Mouse (Mus musculus) hindbrain, postnatal 0 days (tissue): Measurements from ENCODE around the gene Mn1. TPM values are rescaled to one million over a fixed set of nuclear protein-coding genes. Genes with fewer than 3 reads are reported as not detected.

Experiments
- ATAC-seq: fragments of 200-750 bp; cut with Nextera tagmentation; 2 replicates; pipeline ENCODE4 v1.8.0; 2017; ENCODE audit warnings: mild to moderate bottlenecking, moderate TSS enrichment, moderate library complexity
- DNase-seq: peaks from one replicate; pipeline ENCODE4 v3.0.0-alpha.2; 2015; ENCODE audit warnings: low spot score
- H3K27ac ChIP-seq: fragments of 300-500 bp; sonication (generic); 2 replicates; pipeline ENCODE4 v1.5.1; 2014; ENCODE audit warnings: mild to moderate bottlenecking
- H3K27me3 ChIP-seq: fragments of 300-500 bp; sonication (generic); 2 replicates; pipeline ENCODE4 v1.6.1; 2014; ENCODE audit warnings: low read length, mixed read lengths; ENCODE audit not compliant: insufficient read depth
- H3K36me3 ChIP-seq: fragments of 300-500 bp; sonication (generic); 2 replicates; pipeline ENCODE4 v1.6.1; 2014; ENCODE audit warnings: low read length, mixed read lengths; ENCODE audit not compliant: insufficient read depth
- H3K4me1 ChIP-seq: fragments of 300-500 bp; sonication (generic); 2 replicates; pipeline ENCODE4 v1.6.1; 2014; ENCODE audit warnings: antibody characterized with exemption, low read length, mixed read lengths; ENCODE audit not compliant: insufficient read depth
- H3K4me2 ChIP-seq: fragments of 300-500 bp; sonication (generic); 2 replicates; pipeline ENCODE4 v1.6.1; 2014; ENCODE audit warnings: low read depth, mild to moderate bottlenecking, low read length, moderate library complexity, mixed read lengths
- H3K4me3 ChIP-seq: fragments of 300-500 bp; sonication (generic); 2 replicates; pipeline ENCODE4 v1.5.1; 2014; ENCODE audit warnings: low read length
- H3K9ac ChIP-seq: fragments of 300-500 bp; sonication (generic); replicated peaks from 2 replicates; pipeline ENCODE4 v1.6.1; 2014; ENCODE audit warnings: mild to moderate bottlenecking, low read length, moderate library complexity, mixed read lengths
- H3K9me3 ChIP-seq: fragments of 300-500 bp; sonication (generic); 2 replicates; pipeline ENCODE4 v1.6.1; 2016; ENCODE audit warnings: low read length, mixed read lengths
- CTCF ChIP-seq: IDR thresholded peaks from 2 replicates; pipeline ENCODE4 v1.5.1; 2016; ENCODE audit warnings: antibody characterized with exemption, control low read depth, low read depth
- WGBS: fragments of 180-500 bp; shearing (Covaris S2); extraction: QIAGEN DNeasy Blood & Tissue Kit; methylation state at CpG from one replicate; pipeline ENCODE4 v1.1.7; 2014; 5-methylcytosine and 5-hydroxymethylcytosine counted together
- polyA plus RNA-seq: library from polyadenylated mRNA; unstranded; fragments of >200 nt; fragmentation: Nextera tagmentation; extraction: Ambion mirVana; gene quantifications from 2 replicates; pipeline ENCODE4 v1.2.1, GENCODE M21; 2015
- total RNA-seq: library from RNA; depleted of rRNA; stranded (reverse); fragments of >200 nt; gene quantifications from 2 replicates; pipeline ENCODE4 v1.2.3, GENCODE M21; 2014

Gene Mn1
- total and polyA plus RNA-seq, 2 experiments from 2014 or later: 32.9 to 71.5 TPM

DNA sequence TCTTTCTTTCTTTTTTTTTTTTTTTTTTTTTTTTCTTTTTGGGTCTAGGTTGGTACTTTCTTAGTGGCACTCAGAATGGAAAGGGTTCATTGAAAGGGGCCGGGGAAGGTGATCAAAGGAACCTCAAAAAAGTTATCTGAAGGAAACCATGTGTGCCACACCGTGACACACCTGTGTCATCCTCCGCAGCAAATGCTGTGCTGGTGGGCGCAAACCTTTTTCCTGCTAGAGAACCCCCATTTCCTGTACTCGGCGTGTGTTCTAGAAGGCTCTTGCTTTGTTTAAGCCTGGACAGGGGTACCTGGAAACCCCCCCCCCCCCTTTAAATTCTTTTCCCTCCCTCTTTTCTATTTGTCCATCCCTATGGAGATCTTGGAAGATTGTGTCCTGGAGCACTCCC is 37.7 kb downstream of the Mn1 start:
- no peaks in the 10 kb centered on the region for H3K9me3 ChIP-seq
- H3K4me2 ChIP-seq: no peak overlapping the region
- no peak for DNase-seq
- H3K4me3 ChIP-seq: no peak overlapping the region
- ATAC-seq: no peak
- 91% methylated on average over 6 of the region's 6 CpGs for WGBS
- H3K27me3 ChIP-seq: no peaks in the 10 kb centered on the region
- H3K27ac ChIP-seq: no peak overlapping the region
- no peaks in the 10 kb centered on the region; the same call in 1 of the 2 replicates for H3K36me3 ChIP-seq
- no peak for TF ChIP-seq CTCF
- no peaks in the 10 kb centered on the region for H3K4me1 ChIP-seq
- H3K9ac ChIP-seq: no peak overlapping the region

DNA sequence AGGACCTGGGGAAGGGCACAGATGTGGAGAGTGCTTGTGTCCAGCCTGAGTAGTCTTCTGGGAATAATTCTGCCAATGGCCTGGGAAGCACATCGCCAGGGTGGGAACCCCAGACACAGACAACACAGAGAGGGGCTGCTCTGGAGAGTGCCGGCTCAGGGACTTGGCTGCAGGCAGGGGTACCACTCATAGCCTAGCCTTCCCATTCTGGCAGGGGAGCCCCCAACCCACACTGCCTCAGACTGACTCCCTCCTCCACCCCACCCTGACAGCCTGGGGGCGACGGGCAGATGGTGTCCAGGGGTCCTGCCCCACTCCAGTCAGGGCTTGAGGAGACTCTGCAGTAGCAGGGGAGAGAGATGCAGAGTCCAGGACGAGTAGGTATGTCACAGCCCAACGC is 41.5 kb downstream of the Mn1 start:
- Histone ChIP-seq H3K27me3 (no peaks in the 10 kb centered on the region), H3K36me3 (no peaks in the 10 kb centered on the region; the same call in 1 of the 2 replicates), H3K4me3 (no peak overlapping the region), H3K4me2 (no peak overlapping the region), H3K4me1 (no peaks in the 10 kb centered on the region), H3K9me3 (no peaks in the 10 kb centered on the region), H3K9ac (no peak overlapping the region), H3K27ac (no peak overlapping the region)
- no peak for TF ChIP-seq CTCF
- DNase-seq: no peak
- 86% methylated on average over 6 of the region's 6 CpGs for WGBS
- ATAC-seq: no peak

DNA sequence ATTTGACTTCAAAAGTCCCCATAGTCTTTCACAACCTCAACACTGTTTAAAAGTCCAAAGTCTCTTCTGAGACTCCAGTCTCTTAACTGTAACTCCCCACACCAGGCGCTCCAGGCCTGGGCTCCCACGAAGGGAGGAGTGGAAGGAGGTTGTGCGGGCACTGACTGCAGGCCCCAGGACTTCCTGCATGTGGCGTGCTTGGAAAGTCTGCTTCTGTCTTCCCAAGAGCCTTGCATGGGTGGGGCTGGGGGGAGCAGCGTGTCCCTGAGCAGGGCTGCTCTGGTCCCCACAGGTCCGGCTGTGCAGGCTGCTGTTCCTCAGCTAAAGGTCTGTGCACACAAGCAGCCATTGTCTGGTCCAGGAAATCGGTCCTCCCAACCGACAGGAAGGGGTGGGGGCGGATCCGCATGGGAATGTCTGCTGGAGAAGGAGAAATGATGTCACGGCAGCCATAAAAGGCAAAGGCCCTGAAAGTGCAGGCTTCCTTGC is 48.7 kb downstream of the Mn1 start:
- H3K27me3 ChIP-seq: no peaks in the 10 kb centered on the region
- no peak overlapping the region for H3K4me2 ChIP-seq
- no peak overlapping the region for H3K27ac ChIP-seq
- no peak overlapping the region for H3K4me3 ChIP-seq
- H3K36me3 ChIP-seq: no peaks in the 10 kb centered on the region
- TF ChIP-seq CTCF: peak; percentile 11; the same call in 1 of the 2 replicates
- no peaks in the 10 kb centered on the region for H3K9me3 ChIP-seq
- peak; percentile 47 for DNase-seq
- WGBS: 49% methylated on average over 11 of the region's 11 CpGs
- H3K4me1 ChIP-seq: no peaks in the 10 kb centered on the region
- ATAC-seq: peak; percentile 64
- H3K9ac ChIP-seq: no peak overlapping the region

DNA sequence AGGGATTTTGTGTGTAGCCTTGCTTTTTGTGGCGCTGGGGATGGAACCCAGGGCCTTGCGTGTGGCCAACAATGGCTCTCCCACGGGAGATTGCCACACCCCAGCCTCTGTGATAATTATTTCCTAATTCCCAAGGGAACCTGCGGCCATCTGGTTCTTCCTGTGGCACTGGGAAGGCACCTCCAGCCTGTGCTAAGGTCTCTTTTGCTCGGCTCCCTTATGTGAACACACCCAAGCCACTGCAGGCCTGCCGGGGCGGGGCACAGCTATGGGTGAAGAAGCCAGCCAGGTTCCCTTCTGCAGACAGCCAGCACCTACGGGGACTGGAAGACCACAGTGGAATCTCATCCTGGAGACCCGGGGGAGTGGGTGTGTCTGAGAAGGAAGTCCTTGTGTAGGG is 49.3 kb downstream of the Mn1 start:
- no peak for DNase-seq
- ATAC-seq: peak; percentile 32; the same call in 1 of the 2 replicates
- no peak overlapping the region for H3K9ac ChIP-seq
- H3K27me3 ChIP-seq: no peaks in the 10 kb centered on the region
- no peak overlapping the region for H3K4me2 ChIP-seq
- no peaks in the 10 kb centered on the region for H3K4me1 ChIP-seq
- no peak for TF ChIP-seq CTCF
- 82% methylated on average over 9 of the region's 9 CpGs for WGBS
- H3K36me3 ChIP-seq: no peaks in the 10 kb centered on the region
- no peaks in the 10 kb centered on the region for H3K9me3 ChIP-seq
- H3K27ac ChIP-seq: no peak overlapping the region
- H3K4me3 ChIP-seq: no peak overlapping the region

DNA sequence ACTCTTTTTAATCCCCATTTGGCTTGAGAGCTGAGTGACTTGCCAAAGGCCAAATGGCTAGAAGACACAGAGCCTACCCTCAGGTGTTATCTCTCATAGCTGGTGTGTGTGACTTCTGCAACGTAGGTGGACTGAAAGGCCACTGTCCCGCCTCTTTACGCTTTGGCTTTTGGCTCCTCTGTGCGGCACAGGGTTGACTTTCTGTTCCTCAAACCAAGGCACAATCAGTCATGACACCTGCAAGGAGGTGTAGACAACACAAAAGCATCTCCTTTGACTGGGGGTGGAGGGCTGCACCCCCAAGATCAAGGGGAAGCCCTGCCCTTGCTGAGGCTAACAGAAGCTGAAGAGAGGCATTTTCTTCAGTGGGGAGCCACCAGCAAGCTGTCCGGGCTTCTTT is 50.5 kb downstream of the Mn1 start:
- ATAC-seq: no peak

DNA sequence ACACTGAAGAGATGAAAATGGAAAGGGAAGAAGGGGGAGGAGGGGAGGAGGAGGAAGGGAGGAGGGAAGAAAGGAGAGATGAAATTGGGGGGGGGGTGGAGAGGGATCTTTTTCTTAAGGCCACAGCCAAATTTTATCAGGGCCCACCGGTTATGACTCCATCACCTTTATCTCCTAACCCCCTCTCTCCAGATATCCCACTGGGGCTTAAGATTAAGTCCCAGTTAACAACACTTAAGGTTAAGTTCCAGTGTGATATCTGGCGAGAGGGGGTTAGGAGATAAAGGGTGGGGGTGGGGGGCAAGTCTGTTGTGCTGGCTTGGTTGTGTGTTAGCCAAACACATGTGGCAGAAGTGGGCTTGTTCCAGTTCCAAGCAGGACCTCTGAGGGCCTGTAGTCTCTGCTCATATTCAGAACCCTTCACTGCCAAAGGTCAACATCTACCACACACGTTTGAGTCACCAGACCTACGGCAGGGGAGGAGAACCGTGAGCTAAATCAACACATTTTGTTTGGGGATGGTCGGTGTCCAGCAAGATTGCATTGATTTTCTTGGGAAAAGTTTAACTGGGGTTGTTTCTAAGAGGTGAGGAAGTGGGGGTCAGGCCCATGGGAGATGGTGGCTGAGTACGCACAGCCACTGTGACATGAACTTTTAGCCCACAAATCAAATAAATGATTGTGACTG is 52.2 kb downstream of the Mn1 start:
- ATAC-seq: no peak
- H3K9ac ChIP-seq: no peak overlapping the region
- no peaks in the 10 kb centered on the region for H3K36me3 ChIP-seq
- no peak overlapping the region for H3K4me3 ChIP-seq
- WGBS: 82% methylated on average over 7 of the region's 7 CpGs
- TF ChIP-seq CTCF: no peak
- H3K4me2 ChIP-seq: no peak overlapping the region
- 0 out of 2 replicates have a peak, but pooled peaks cover 3% of the 10 kb centered on the region for H3K4me1 ChIP-seq
- no peaks in the 10 kb centered on the region for H3K27me3 ChIP-seq
- no peaks in the 10 kb centered on the region for H3K9me3 ChIP-seq
- H3K27ac ChIP-seq: no peak overlapping the region
- DNase-seq: no peak

More for the DNA sequence above, 50.5 kb downstream of the Mn1 start:
- 83% methylated on average over 5 of the region's 5 CpGs for WGBS
- Histone ChIP-seq H3K36me3 (no peaks in the 10 kb centered on the region), H3K4me1 (no peaks in the 10 kb centered on the region), H3K27me3 (no peaks in the 10 kb centered on the region), H3K4me3 (no peak overlapping the region), H3K9ac (no peak overlapping the region), H3K27ac (no peak overlapping the region), H3K9me3 (no peaks in the 10 kb centered on the region), H3K4me2 (no peak overlapping the region)
- no peak for TF ChIP-seq CTCF
- DNase-seq: no peak

DNA sequence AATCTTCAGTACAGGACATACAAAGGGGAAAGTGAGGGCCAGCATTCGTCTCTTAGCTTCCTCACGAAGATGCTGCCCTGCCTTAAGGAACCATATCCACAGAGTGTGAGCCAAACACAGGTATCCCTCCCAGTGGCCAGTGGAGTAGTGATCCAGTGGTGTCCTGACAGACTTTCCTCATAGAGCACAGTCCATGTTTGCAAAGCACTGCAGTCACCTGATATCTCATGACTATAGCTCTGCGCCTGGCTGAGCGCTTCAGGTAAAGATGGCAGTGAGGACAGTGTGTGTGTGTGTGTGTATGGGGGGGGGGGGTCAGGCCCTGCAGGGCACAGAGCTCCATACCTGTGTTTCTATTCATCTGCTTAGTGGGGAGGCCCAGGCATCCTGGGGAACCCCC is 53.7 kb downstream of the Mn1 start:
- ATAC-seq: no peak
- TF ChIP-seq CTCF: no peak
- H3K4me3 ChIP-seq: no peak overlapping the region
- WGBS: 91% methylated on average over 4 of the region's 4 CpGs
- H3K4me1 ChIP-seq: 0 out of 2 replicates have a peak, but pooled peaks cover 3% of the 10 kb centered on the region
- H3K36me3 ChIP-seq: no peaks in the 10 kb centered on the region
- no peaks in the 10 kb centered on the region for H3K27me3 ChIP-seq
- H3K4me2 ChIP-seq: no peak overlapping the region
- H3K9ac ChIP-seq: no peak overlapping the region
- H3K27ac ChIP-seq: no peak overlapping the region
- DNase-seq: no peak
- no peaks in the 10 kb centered on the region for H3K9me3 ChIP-seq
